Mouse (Mus musculus) heart, embryonic 11.5 days (tissue): ENCODE measurements around the gene Arid1b. TPM values are rescaled to one million over a fixed set of nuclear protein-coding genes. Genes with fewer than 3 reads are reported as not detected.

Source experiments
- ATAC-seq: fragments of 200-750 bp; cut with Nextera tagmentation; replicated peaks from 2 replicates; pipeline ENCODE4 v1.8.0; 2017; ENCODE audit warnings: moderate library complexity; ENCODE audit not compliant: insufficient number of reproducible peaks, low FRiP score, low TSS enrichment
- H3K27ac ChIP-seq: fragments of 300-500 bp; sonication (generic); 2 replicates; pipeline ENCODE4 v1.5.1; 2014; ENCODE audit warnings: mild to moderate bottlenecking, low read depth, low read length
- H3K27me3 ChIP-seq: fragments of 300-500 bp; sonication (generic); 2 replicates; pipeline ENCODE4 v1.6.1; 2014; ENCODE audit warnings: mild to moderate bottlenecking, low read length, mixed read lengths; ENCODE audit not compliant: control insufficient read depth, insufficient read depth
- H3K36me3 ChIP-seq: fragments of 300-500 bp; sonication (generic); 2 replicates; pipeline ENCODE4 v1.6.1; 2014; ENCODE audit warnings: mild to moderate bottlenecking, low read length, moderate library complexity, mixed read lengths; ENCODE audit not compliant: control insufficient read depth, insufficient read depth
- H3K4me1 ChIP-seq: fragments of 300-500 bp; sonication (generic); 2 replicates; pipeline ENCODE4 v1.6.1; 2014; ENCODE audit warnings: low read length; ENCODE audit not compliant: control insufficient read depth, insufficient read depth
- H3K4me2 ChIP-seq: fragments of 300-500 bp; sonication (generic); 2 replicates; pipeline ENCODE4 v1.6.1; 2014; ENCODE audit warnings: mild to moderate bottlenecking, moderate library complexity
- H3K4me3 ChIP-seq: fragments of 300-500 bp; sonication (generic); 2 replicates; pipeline ENCODE4 v1.5.1; 2014; ENCODE audit warnings: low read depth, low read length
- H3K9ac ChIP-seq: fragments of 300-500 bp; sonication (generic); 2 replicates; pipeline ENCODE4 v1.6.1; 2014; ENCODE audit warnings: mild to moderate bottlenecking, low read depth, low read length, moderate library complexity
- H3K9me3 ChIP-seq: fragments of 300-500 bp; sonication (generic); replicated peaks from 2 replicates; pipeline ENCODE4 v1.6.1; 2016; ENCODE audit warnings: low read length; ENCODE audit not compliant: control insufficient read depth
- WGBS: fragments of 180-500 bp; shearing (Covaris S2); extraction: QIAGEN DNeasy Blood & Tissue Kit; methylation state at CpG from one replicate; pipeline ENCODE4 v1.1.7; 2014; ENCODE audit not compliant: insufficient replicate concordance; 5-methylcytosine and 5-hydroxymethylcytosine counted together
- polyA plus RNA-seq: library from polyadenylated mRNA; unstranded; fragments of >200 nt; fragmentation: Nextera tagmentation; extraction: Ambion mirVana; gene quantifications from 2 replicates; pipeline ENCODE4 v1.2.1, GENCODE M21; 2014

Gene Arid1b
- polyA plus RNA-seq, 1 experiment from 2014 or later, result 8.2 TPM

DNA sequence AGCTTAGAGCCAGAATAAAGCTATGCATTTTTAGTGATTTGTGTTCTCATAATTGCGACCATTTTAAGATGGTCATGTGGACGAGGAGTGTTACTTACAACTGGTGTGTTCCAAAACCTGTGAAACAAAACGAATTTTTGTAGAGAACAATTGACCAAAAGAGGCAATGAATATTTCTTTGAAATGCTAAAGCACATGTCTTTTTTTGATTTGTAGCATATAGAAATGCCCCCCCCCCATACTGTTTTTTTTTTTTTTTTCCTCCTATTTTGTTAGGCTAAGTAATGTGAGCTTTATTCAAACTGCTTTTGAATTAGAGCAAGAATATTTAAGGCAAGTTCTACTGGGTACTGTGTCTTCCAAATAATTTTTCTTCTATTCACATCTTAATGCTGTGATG lies 3.8 kb downstream of the Arid1b start:
- Histone ChIP-seq H3K4me1 (peaks cover 27% of the 10 kb centered on the region), H3K4me3 (no peak overlapping the region), H3K27me3 (no peaks in the 10 kb centered on the region), H3K4me2 (no peak overlapping the region; the same call in 1 of the 2 replicates), H3K36me3 (no peaks in the 10 kb centered on the region), H3K9me3 (no peaks in the 10 kb centered on the region), H3K9ac (no peak overlapping the region), H3K27ac (no peak overlapping the region)
- 61% methylated on average over 3 of the region's 3 CpGs for WGBS
- ATAC-seq, result no peak

GRCm38 (mm10) chr17:4999256-4999655 lies 5.1 kb downstream of the Arid1b start:
- H3K9me3 ChIP-seq, result no peaks in the 10 kb centered on the region
- no peaks in the 10 kb centered on the region for H3K27me3 ChIP-seq
- ATAC-seq, result no peak
- no peaks in the 10 kb centered on the region for H3K36me3 ChIP-seq
- no peak overlapping the region for H3K9ac ChIP-seq
- peaks cover 34% of the 10 kb centered on the region for H3K4me1 ChIP-seq
- no peak overlapping the region for H3K4me3 ChIP-seq
- H3K27ac ChIP-seq, result no peak overlapping the region
- no peak overlapping the region for H3K4me2 ChIP-seq
- WGBS, result 52% methylated on average over 1 of the region's 1 CpGs

GRCm38 (mm10) chr17:5000001-5000400 lies 5.9 kb downstream of the Arid1b start:
- Histone ChIP-seq H3K4me2 (no peak overlapping the region), H3K9ac (no peak overlapping the region), H3K4me1 (peaks cover 41% of the 10 kb centered on the region)

GRCm38 (mm10) chr17:5000871-5001270 lies 6.7 kb downstream of the Arid1b start:
- WGBS, result 74% methylated on average over 7 of the region's 7 CpGs
- H3K27ac ChIP-seq, result no peak overlapping the region
- no peak overlapping the region for H3K4me3 ChIP-seq
- H3K4me2 ChIP-seq, result no peak overlapping the region
- no peak overlapping the region for H3K9ac ChIP-seq
- no peaks in the 10 kb centered on the region for H3K27me3 ChIP-seq
- no peaks in the 10 kb centered on the region for H3K36me3 ChIP-seq
- ATAC-seq, result no peak
- H3K4me1 ChIP-seq, result peaks cover 50% of the 10 kb centered on the region
- no peaks in the 10 kb centered on the region for H3K9me3 ChIP-seq

More at GRCm38 (mm10) chr17:5000001-5000400, 5.9 kb downstream of the Arid1b start:
- Histone ChIP-seq H3K4me3 (no peak overlapping the region), H3K27ac (no peak overlapping the region), H3K9me3 (no peaks in the 10 kb centered on the region), H3K27me3 (no peaks in the 10 kb centered on the region), H3K36me3 (no peaks in the 10 kb centered on the region)
- WGBS, result 70% methylated on average over 10 of the region's 10 CpGs
- no peak for ATAC-seq

GRCm38 (mm10) chr17:5001531-5002131 lies 7.5 kb downstream of the Arid1b start:
- no peak overlapping the region for H3K9ac ChIP-seq
- H3K36me3 ChIP-seq, result no peaks in the 10 kb centered on the region
- 53% methylated on average over 9 of the region's 9 CpGs for WGBS
- H3K9me3 ChIP-seq, result no peaks in the 10 kb centered on the region
- no peak for ATAC-seq
- H3K27me3 ChIP-seq, result no peaks in the 10 kb centered on the region
- peaks cover 55% of the 10 kb centered on the region for H3K4me1 ChIP-seq
- H3K27ac ChIP-seq, result no peak overlapping the region
- no peak overlapping the region for H3K4me2 ChIP-seq
- H3K4me3 ChIP-seq, result no peak overlapping the region

DNA sequence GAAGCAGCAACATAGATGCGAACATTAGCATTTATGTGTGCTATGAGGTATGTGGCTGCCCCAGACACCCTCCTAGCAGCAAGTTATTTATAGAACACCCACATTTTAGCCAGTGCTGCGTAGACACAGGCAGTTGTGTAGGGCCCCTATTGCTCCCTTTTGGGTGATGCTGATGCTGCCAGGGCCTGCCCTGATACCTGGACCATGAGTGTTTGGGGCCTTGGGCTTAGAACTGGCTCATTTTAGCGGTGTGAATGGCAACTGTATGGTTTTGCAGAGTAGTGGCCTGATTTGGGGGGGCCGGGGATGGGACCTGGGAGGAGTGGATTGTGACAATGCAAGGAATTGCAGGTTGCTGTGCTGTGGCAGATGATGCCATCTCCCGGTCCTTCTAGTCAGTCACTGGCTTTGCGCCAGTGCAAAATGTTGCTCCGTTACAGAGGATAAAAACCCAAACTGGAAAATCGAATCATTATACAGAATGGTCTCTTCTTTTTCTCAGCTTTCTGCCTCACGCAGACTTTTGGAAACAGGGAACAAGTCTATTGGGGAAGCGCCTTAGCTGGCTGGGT lies 8.9 kb downstream of the Arid1b start:
- peak overlapping the region; percentile 12; the same call in 1 of the 2 replicates for H3K4me2 ChIP-seq
- H3K4me1 ChIP-seq, result peaks cover 67% of the 10 kb centered on the region
- ATAC-seq, result no peak
- no peaks in the 10 kb centered on the region for H3K36me3 ChIP-seq
- H3K4me3 ChIP-seq, result no peak overlapping the region
- H3K27me3 ChIP-seq, result no peaks in the 10 kb centered on the region
- 66% methylated on average over 10 of the region's 10 CpGs for WGBS
- H3K9ac ChIP-seq, result no peak overlapping the region
- no peaks in the 10 kb centered on the region for H3K9me3 ChIP-seq
- H3K27ac ChIP-seq, result no peak overlapping the region

DNA sequence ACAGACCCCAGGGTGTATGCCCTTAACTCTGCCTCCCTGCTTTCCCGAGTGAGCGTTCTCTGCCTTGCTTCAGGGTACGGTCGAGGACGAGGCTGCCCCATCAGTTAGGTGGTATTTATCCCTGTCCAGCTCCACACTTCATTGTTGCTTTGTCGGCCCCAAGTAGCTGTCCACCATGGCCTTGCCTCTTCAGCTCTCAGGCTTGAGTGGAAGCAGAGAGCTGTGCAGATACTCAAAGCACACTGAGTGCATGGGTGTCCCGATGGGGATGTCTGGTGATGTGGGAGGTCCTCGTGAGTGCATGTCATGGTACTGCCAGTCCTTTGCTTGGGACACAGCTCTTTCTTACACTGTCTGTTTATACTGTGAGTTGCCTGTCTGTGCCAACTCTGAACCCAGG lies 10.1 kb downstream of the Arid1b start:
- Histone ChIP-seq H3K9ac (no peak overlapping the region), H3K4me3 (no peak overlapping the region), H3K27ac (no peak overlapping the region), H3K27me3 (no peaks in the 10 kb centered on the region), H3K4me1 (peaks cover 78% of the 10 kb centered on the region), H3K9me3 (no peaks in the 10 kb centered on the region), H3K36me3 (no peaks in the 10 kb centered on the region), H3K4me2 (no peak overlapping the region)
- WGBS, result 47% methylated on average over 8 of the region's 8 CpGs
- ATAC-seq, result no peak

DNA sequence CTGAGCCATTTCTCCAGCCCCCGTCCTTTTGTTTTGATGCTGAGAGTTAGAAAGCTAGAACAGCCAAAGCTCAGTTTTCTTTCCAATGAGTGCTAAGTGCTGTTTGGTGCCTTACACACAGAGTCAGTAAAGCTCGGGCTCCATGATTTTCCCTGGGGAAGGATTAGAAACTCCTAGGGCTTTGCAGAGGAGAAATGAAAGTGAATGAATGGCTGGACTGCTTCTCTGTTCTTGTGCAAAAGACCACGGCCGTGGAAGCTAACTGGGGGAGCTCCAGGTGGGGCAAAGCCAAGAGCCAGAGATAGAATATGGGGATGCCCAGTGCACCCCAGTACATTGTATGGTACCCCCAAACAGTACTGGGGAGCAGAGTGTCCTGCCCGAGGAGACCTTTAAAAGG lies 10.6 kb downstream of the Arid1b start:
- Histone ChIP-seq H3K36me3 (no peaks in the 10 kb centered on the region), H3K27me3 (no peaks in the 10 kb centered on the region), H3K27ac (no peak overlapping the region), H3K4me2 (no peak overlapping the region), H3K4me1 (peaks cover 83% of the 10 kb centered on the region), H3K9ac (no peak overlapping the region), H3K9me3 (no peaks in the 10 kb centered on the region), H3K4me3 (no peak overlapping the region)
- 67% methylated on average over 5 of the region's 5 CpGs for WGBS
- ATAC-seq, result no peak

GRCm38 (mm10) chr17:5005285-5005684 lies 11.2 kb downstream of the Arid1b start:
- no peaks in the 10 kb centered on the region for H3K9me3 ChIP-seq
- peaks cover 84% of the 10 kb centered on the region for H3K4me1 ChIP-seq
- no peak overlapping the region for H3K4me3 ChIP-seq
- ATAC-seq, result no peak
- H3K4me2 ChIP-seq, result no peak overlapping the region
- no peak overlapping the region for H3K27ac ChIP-seq
- 58% methylated on average over 3 of the region's 3 CpGs for WGBS
- no peaks in the 10 kb centered on the region for H3K27me3 ChIP-seq
- H3K9ac ChIP-seq, result 0 out of 2 replicates have a peak overlapping the region, but pooled peaks have one; percentile 34
- no peaks in the 10 kb centered on the region for H3K36me3 ChIP-seq
